Mouse (Mus musculus) embryo, embryonic 9.5 days (tissue): Measurements from ENCODE around the gene Trib3.

ENCODE experiments used
- DNase-seq: peaks from one replicate; pipeline ENCODE4 v3.0.0-alpha.2; 2017; ENCODE audit errors: extremely low spot score

Gene Trib3

GRCm38 (mm10) chr2:152346776-152347465, 3.1 kb upstream of the Trib3 start:
- DNase-seq, result no peak

- no peak for DNase-seq
Observed at GRCm38 (mm10) chr2:152345393-152345792, 1.6 kb upstream of the Trib3 start.

- no peak for DNase-seq
Observed at GRCm38 (mm10) chr2:152344909-152345308, 1.1 kb upstream of the Trib3 start.

GRCm38 (mm10) chr2:152344361-152344760, 529 bp upstream of the Trib3 start:
- no peak for DNase-seq

- no peak for DNase-seq
Observed at GRCm38 (mm10) chr2:152339631-152340179, 4.1 kb downstream of the Trib3 start.

- DNase-seq, result no peak
Observed at GRCm38 (mm10) chr2:152338319-152338718, 5.5 kb downstream of the Trib3 start.

- DNase-seq, result no peak
Observed at GRCm38 (mm10) chr2:152337591-152338212, 6.1 kb downstream of the Trib3 start.

GRCm38 (mm10) chr2:152336856-152337255, 7.0 kb downstream of the Trib3 start:
- DNase-seq, result no peak

GRCm38 (mm10) chr2:152335289-152335820, 8.5 kb downstream of the Trib3 start:
- DNase-seq, result no peak

GRCm38 (mm10) chr2:152333345-152334006, 10.4 kb downstream of the Trib3 start:
- DNase-seq, result no peak

- peak; percentile 95 for DNase-seq
Observed at GRCm38 (mm10) chr2:152332101-152332825, 11.6 kb downstream of the Trib3 start, which contains the start of gene Rbck1. Gene Rbck1 (minus strand): TSS chr2:152332653.

GRCm38 (mm10) chr2:152330858-152331423, 12.9 kb downstream of the Trib3 start:
- no peak for DNase-seq

- no peak for DNase-seq
Observed at GRCm38 (mm10) chr2:152327980-152328379, 15.9 kb downstream of the Trib3 start.

- DNase-seq, result no peak
Observed at GRCm38 (mm10) chr2:152326654-152327053, 17.2 kb downstream of the Trib3 start.

- no peak for DNase-seq
Observed at GRCm38 (mm10) chr2:152326157-152326556, 17.7 kb downstream of the Trib3 start.

GRCm38 (mm10) chr2:152324842-152325241, 19.0 kb downstream of the Trib3 start:
- no peak for DNase-seq

- DNase-seq, result no peak
Observed at GRCm38 (mm10) chr2:152323971-152324370, 19.9 kb downstream of the Trib3 start.

GRCm38 (mm10) chr2:152322198-152322597, 21.6 kb downstream of the Trib3 start:
- no peak for DNase-seq

- no peak for DNase-seq
Observed at GRCm38 (mm10) chr2:152321558-152321957, 22.3 kb downstream of the Trib3 start.

GRCm38 (mm10) chr2:152317054-152317453, 26.8 kb downstream of the Trib3 start:
- DNase-seq, result no peak

GRCm38 (mm10) chr2:152313926-152314325, 29.9 kb downstream of the Trib3 start:
- no peak for DNase-seq
